Mouse (Mus musculus) cortical plate, adult 2 months (tissue): ENCODE results near the gene St14. TPM values are rescaled to one million over a fixed set of nuclear protein-coding genes. Genes with fewer than 3 reads are reported as not detected.
"Not testable (repeated sequence)": the region's sequence is repeated elsewhere in the genome, so short reads cannot be mapped to it uniquely, and the experiment has no call there.

ENCODE experiments used
- H3K27ac ChIP-seq: fragments of 200-500 bp; 2 replicates; pipeline ENCODE4 v1.5.1; 2012; ENCODE audit warnings: low read length, control low read depth, inconsistent platforms; ENCODE audit not compliant: insufficient read depth
- H3K4me1 ChIP-seq: fragments of 200-500 bp; 2 replicates; pipeline ENCODE4 v1.6.1; 2011; ENCODE audit warnings: low read length; ENCODE audit not compliant: control insufficient read depth, insufficient read depth
- H3K4me3 ChIP-seq: fragments of 200-500 bp; 2 replicates; pipeline ENCODE4 v1.5.1; 2011; ENCODE audit warnings: mild to moderate bottlenecking, low read length, control low read depth; ENCODE audit not compliant: insufficient read depth
- CTCF ChIP-seq: fragments of 200-500 bp; IDR thresholded peaks from 2 replicates; pipeline ENCODE4 v1.5.1; 2011; ENCODE audit warnings: mild to moderate bottlenecking, control low read depth, low read length; ENCODE audit not compliant: insufficient read depth; ENCODE audit errors: extremely low read depth
- POLR2A ChIP-seq: fragments of 200-500 bp; IDR thresholded peaks from 2 replicates; pipeline ENCODE4 v1.6.1; 2011; ENCODE audit warnings: mild to moderate bottlenecking, low read length, control low read depth; ENCODE audit not compliant: insufficient read depth; ENCODE audit errors: extremely low read depth
- polyA plus RNA-seq: library from polyadenylated mRNA; depleted of rRNA; stranded (reverse); fragments of >200 nt; gene quantifications from 2 replicates; pipeline ENCODE4 v1.2.3, GENCODE M21; 2012; rRNA removed

St14 gene
- polyA plus RNA-seq, 1 experiment = 0.29 TPM

- Histone ChIP-seq H3K27ac (no peak overlapping the region), H3K4me3 (no peak overlapping the region), H3K4me1 (no peaks in the 10 kb centered on the region)
- no peak for TF ChIP-seq POLR2A
- no peak for TF ChIP-seq CTCF
These were observed 57.9 kb downstream of the St14 start for GRCm38 (mm10) chr9:31073797-31074196.

- TF ChIP-seq CTCF = no peak
- no peak for TF ChIP-seq POLR2A
- Histone ChIP-seq H3K4me3 (no peak overlapping the region), H3K4me1 (no peaks in the 10 kb centered on the region), H3K27ac (no peak overlapping the region)
These were observed 59.4 kb downstream of the St14 start for GRCm38 (mm10) chr9:31072256-31072655.

GRCm38 (mm10) chr9:31070706-31071105 lies 60.9 kb downstream of the St14 start:
- Histone ChIP-seq H3K27ac (no peak overlapping the region), H3K4me3 (no peak overlapping the region), H3K4me1 (no peaks in the 10 kb centered on the region)
- TF ChIP-seq CTCF (no peak), POLR2A (no peak)

- Histone ChIP-seq H3K4me1 (peaks cover 4% of the 10 kb centered on the region; the same call in 1 of the 2 replicates), H3K4me3 (no peak overlapping the region), H3K27ac (no peak overlapping the region)
- TF ChIP-seq CTCF (no peak), POLR2A (no peak)
These were observed 72.9 kb downstream of the St14 start for GRCm38 (mm10) chr9:31058723-31059122.

- H3K4me3 ChIP-seq, H3K4me1 ChIP-seq, H3K27ac ChIP-seq: not testable (repeated sequence)
These were observed 80.1 kb downstream of the St14 start for GRCm38 (mm10) chr9:31051509-31051908.

- H3K27ac ChIP-seq = no peak overlapping the region
- no peaks in the 10 kb centered on the region for H3K4me1 ChIP-seq
- no peak overlapping the region for H3K4me3 ChIP-seq
- TF ChIP-seq POLR2A (no peak), CTCF (no peak)
These were observed 81.4 kb downstream of the St14 start for GRCm38 (mm10) chr9:31050208-31050607.

Other genes starting within 250 kb of the St14 start
- 3.6 and 3.7 TPM in 2 replicates for gene Adamts15, start 209.4 kb downstream of the St14 start, polyA plus RNA-seq
- 2.0 TPM in 2 replicates for gene Adamts8, start 189.3 kb downstream of the St14 start, polyA plus RNA-seq
- 8.5 and 8.6 TPM in 2 replicates for gene Zbtb44, start 101.2 kb downstream of the St14 start, polyA plus RNA-seq
- 710 and 720 TPM in 2 replicates for gene Aplp2, start 80.0 kb upstream of the St14 start, polyA plus RNA-seq
- 18.1 and 19.0 TPM in 2 replicates for gene Prdm10, start 148.7 kb upstream of the St14 start, polyA plus RNA-seq